Mouse (Mus musculus) spleen, adult 18-20 months (tissue): ENCODE data around the gene Syt5.

ENCODE experiments used
- DNase-seq, 2 experiments: peaks; one replicate each; pipeline ENCODE4 v3.0.0; 2022; ENCODE audit warnings: mixed read lengths in 2 of 2

Gene Syt5

DNA sequence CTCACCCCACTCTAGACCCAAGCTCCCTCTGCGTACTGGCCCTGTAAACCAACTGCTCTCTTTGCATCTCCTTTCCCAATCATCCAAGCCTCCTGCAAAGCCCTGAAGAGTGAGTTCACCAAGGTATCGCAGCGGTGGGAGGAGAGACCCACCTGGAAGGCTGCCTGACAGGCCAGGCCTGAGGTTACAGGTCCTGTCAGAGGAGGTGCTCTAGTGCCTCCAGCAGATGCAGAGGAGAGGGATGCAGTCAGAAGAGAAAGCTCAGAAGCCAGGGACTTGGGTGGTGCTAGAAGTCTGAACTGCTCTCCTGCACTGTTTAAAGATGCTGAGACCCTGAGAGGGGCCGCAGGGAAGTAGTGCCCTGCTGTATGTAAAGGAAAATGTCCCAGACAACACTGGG lies 48.3 kb downstream of the Syt5 start:
- no peak for DNase-seq

- no peak for DNase-seq
Measured at GRCm38 (mm10) chr7:4498251-4498650, 49.1 kb downstream of the Syt5 start.

- DNase-seq: no peak
Measured at GRCm38 (mm10) chr7:4497271-4497903, 50.0 kb downstream of the Syt5 start.

- no peak for DNase-seq
Measured at GRCm38 (mm10) chr7:4496468-4496867, 50.9 kb downstream of the Syt5 start.

DNA sequence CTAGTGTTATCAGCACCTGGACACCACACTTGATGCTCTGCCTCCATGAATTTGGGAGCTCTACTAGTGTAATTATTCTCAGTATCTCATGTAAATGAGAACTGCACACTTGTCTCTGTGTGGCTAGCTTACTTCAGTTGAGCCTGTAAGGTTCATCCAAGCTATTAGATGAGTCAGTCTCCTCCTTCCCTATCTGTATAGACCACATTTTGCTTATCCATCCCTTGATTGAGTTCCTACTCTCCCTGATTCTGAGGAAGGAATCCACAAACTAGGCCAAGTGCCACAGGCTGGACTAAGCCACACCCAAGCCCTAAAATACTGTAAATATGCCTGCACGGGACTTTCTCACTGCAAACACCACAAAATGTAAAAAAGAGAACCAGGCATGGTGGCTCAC lies 53.4 kb downstream of the Syt5 start:
- DNase-seq: no peak

GRCm38 (mm10) chr7:4492284-4493224 lies 54.8 kb downstream of the Syt5 start:
- no peak for DNase-seq

GRCm38 (mm10) chr7:4491308-4491707 lies 56.0 kb downstream of the Syt5 start:
- no peak for DNase-seq
